Mouse (Mus musculus) forebrain, embryonic 16.5 days (tissue): ENCODE measurements around the gene Ttc5. TPM values are rescaled to one million over a fixed set of nuclear protein-coding genes. Genes with fewer than 3 reads are reported as not detected.
"Not testable (repeated sequence)": the region's sequence is repeated elsewhere in the genome, so short reads cannot be mapped to it uniquely, and the experiment has no call there.

Experiments
- ATAC-seq: fragments of 200-750 bp; cut with Nextera tagmentation; 2 replicates; pipeline ENCODE4 v1.8.0; 2017; ENCODE audit warnings: mild to moderate bottlenecking, moderate library complexity
- H3K27ac ChIP-seq: fragments of 300-500 bp; sonication (generic); 2 replicates; pipeline ENCODE4 v1.5.1; 2014; ENCODE audit warnings: low read length, control low read depth
- H3K27me3 ChIP-seq: fragments of 300-500 bp; sonication (generic); replicated peaks from 2 replicates; pipeline ENCODE4 v1.6.1; 2014; ENCODE audit warnings: low read length; ENCODE audit not compliant: control insufficient read depth, insufficient read depth
- H3K36me3 ChIP-seq: fragments of 300-500 bp; sonication (generic); 2 replicates; pipeline ENCODE4 v1.6.1; 2014; ENCODE audit not compliant: control insufficient read depth, insufficient read depth
- H3K4me1 ChIP-seq: fragments of 300-500 bp; sonication (generic); replicated peaks from 2 replicates; pipeline ENCODE4 v1.6.1; 2014; ENCODE audit warnings: low read length; ENCODE audit not compliant: control insufficient read depth, insufficient read depth
- H3K4me2 ChIP-seq: fragments of 300-500 bp; sonication (generic); 2 replicates; pipeline ENCODE4 v1.6.1; 2014; ENCODE audit warnings: mild to moderate bottlenecking, low read length, control low read depth
- H3K4me3 ChIP-seq: fragments of 300-500 bp; sonication (generic); replicated peaks from 2 replicates; pipeline ENCODE4 v1.5.1; 2014; ENCODE audit warnings: mild to moderate bottlenecking, low read length, control low read depth
- H3K9ac ChIP-seq: fragments of 300-500 bp; sonication (generic); replicated peaks from 2 replicates; pipeline ENCODE4 v1.6.1; 2014; ENCODE audit warnings: low read depth, low read length, control low read depth
- H3K9me3 ChIP-seq: fragments of 300-500 bp; sonication (generic); 2 replicates; pipeline ENCODE4 v1.6.1; 2016; ENCODE audit warnings: low read length; ENCODE audit not compliant: control insufficient read depth
- WGBS: fragments of 180-500 bp; shearing (Covaris S2); extraction: QIAGEN DNeasy Blood & Tissue Kit; methylation state at CpG from one replicate; pipeline ENCODE4 v1.1.7; 2014; 5-methylcytosine and 5-hydroxymethylcytosine counted together
- polyA plus RNA-seq: library from polyadenylated mRNA; unstranded; fragments of >200 nt; fragmentation: Nextera tagmentation; extraction: Ambion mirVana; gene quantifications from 2 replicates; pipeline ENCODE4 v1.2.1, GENCODE M21; 2015

Gene Ttc5
- polyA plus RNA-seq, 1 experiment from 2014 or later = 132 TPM

GRCm38 (mm10) chr14:50722371-50722770 is 62.9 kb downstream of the Ttc5 start:
- H3K4me1 ChIP-seq, ATAC-seq, H3K4me2 ChIP-seq, H3K9me3 ChIP-seq, H3K9ac ChIP-seq, H3K36me3 ChIP-seq, H3K27me3 ChIP-seq, H3K4me3 ChIP-seq, H3K27ac ChIP-seq: not testable (repeated sequence)
- 94% methylated on average over 3 of the region's 4 CpGs for WGBS

GRCm38 (mm10) chr14:50719875-50720274 is 65.4 kb downstream of the Ttc5 start:
- not testable (repeated sequence) for H3K4me2 ChIP-seq, ATAC-seq, H3K27ac ChIP-seq, H3K4me3 ChIP-seq, H3K9me3 ChIP-seq, H3K9ac ChIP-seq, H3K4me1 ChIP-seq, H3K36me3 ChIP-seq, H3K27me3 ChIP-seq
- 94% methylated on average over 15 of the region's 15 CpGs for WGBS

Other genes with a start within 250 kb of the Ttc5 start
- gene Olfr744, start 170.6 kb downstream of the Ttc5 start, polyA plus RNA-seq = not detected in 2 replicates
- not detected in 2 replicates for gene Olfr745, start 146.1 kb downstream of the Ttc5 start, polyA plus RNA-seq
- gene Olfr746, start 138.4 kb downstream of the Ttc5 start, polyA plus RNA-seq = not detected in 2 replicates
- not detected in 2 replicates for gene Olfr747, start 92.3 kb downstream of the Ttc5 start, polyA plus RNA-seq
- gene Olfr748, start 78.1 kb downstream of the Ttc5 start, polyA plus RNA-seq = not detected in 2 replicates
- not detected in 2 replicates for gene Olfr749, start 40.4 kb downstream of the Ttc5 start, polyA plus RNA-seq
- not detected in 2 replicates for gene Ccnb1ip1, start 22.2 kb upstream of the Ttc5 start, polyA plus RNA-seq
- 53.3 and 56.7 TPM in 2 replicates for gene Parp2, start 22.3 kb upstream of the Ttc5 start, polyA plus RNA-seq
- 1.1 and 2.2 TPM in 2 replicates for gene Tep1, start 85.0 kb upstream of the Ttc5 start, polyA plus RNA-seq
- gene Klhl33, start 112.0 kb upstream of the Ttc5 start, polyA plus RNA-seq = 0.31 and 0.68 TPM in 2 replicates
- 140 and 146 TPM in 2 replicates for gene Osgep, start 139.4 kb upstream of the Ttc5 start, polyA plus RNA-seq
- 265 and 283 TPM in 2 replicates for gene Apex1, start 139.4 kb upstream of the Ttc5 start, polyA plus RNA-seq
- 100 and 101 TPM in 2 replicates for gene Pip4p1, start 145.3 kb upstream of the Ttc5 start, polyA plus RNA-seq
- gene Pnp, start 145.6 kb upstream of the Ttc5 start, polyA plus RNA-seq = 15.8 and 17.2 TPM in 2 replicates
- gene Gm49342, start 159.0 kb upstream of the Ttc5 start, polyA plus RNA-seq = 3.2 TPM in 1 of 2 replicates, not detected in the other
- 0.47 and 0.63 TPM in 2 replicates for gene Pnp2, start 170.5 kb upstream of the Ttc5 start, polyA plus RNA-seq
- not detected in 2 replicates for gene Rnase10, start 222.2 kb upstream of the Ttc5 start, polyA plus RNA-seq